Mouse (Mus musculus): ENCODE data around the gene Gpr62. TPM values are rescaled to one million over a fixed set of nuclear protein-coding genes. Genes with fewer than 3 reads are reported as not detected.

The Gpr62 gene
- polyA plus RNA-seq, 1 experiment from 2014 or later, result 0.15 TPM

DNA sequence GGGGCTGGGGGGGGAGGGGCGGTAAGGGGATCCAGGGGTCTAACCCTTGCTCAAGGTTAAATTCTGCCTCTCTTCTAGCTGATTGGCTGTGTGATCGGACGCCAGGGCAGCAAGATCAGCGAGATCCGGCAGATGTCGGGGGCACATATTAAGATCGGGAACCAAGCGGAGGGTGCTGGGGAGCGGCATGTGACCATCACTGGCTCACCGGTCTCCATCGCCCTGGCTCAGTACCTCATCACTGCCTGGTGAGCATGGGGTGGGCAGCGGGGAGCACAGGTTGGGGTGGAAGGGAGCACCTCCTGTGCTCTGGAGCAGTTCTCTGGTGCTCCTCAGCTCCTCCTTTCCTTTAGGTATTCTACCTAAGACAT lies 3.3 kb downstream of the Gpr62 start:
- no peak for TF ChIP-seq CTCF (IDR thresholded peaks at IDR 0.05; ENCODE audit: low read depth)
- no peak overlapping the region for H3K9ac ChIP-seq (ENCODE audit: low read length)
- WGBS, result 92% methylated on average over 12 of the region's 12 CpGs

DNA sequence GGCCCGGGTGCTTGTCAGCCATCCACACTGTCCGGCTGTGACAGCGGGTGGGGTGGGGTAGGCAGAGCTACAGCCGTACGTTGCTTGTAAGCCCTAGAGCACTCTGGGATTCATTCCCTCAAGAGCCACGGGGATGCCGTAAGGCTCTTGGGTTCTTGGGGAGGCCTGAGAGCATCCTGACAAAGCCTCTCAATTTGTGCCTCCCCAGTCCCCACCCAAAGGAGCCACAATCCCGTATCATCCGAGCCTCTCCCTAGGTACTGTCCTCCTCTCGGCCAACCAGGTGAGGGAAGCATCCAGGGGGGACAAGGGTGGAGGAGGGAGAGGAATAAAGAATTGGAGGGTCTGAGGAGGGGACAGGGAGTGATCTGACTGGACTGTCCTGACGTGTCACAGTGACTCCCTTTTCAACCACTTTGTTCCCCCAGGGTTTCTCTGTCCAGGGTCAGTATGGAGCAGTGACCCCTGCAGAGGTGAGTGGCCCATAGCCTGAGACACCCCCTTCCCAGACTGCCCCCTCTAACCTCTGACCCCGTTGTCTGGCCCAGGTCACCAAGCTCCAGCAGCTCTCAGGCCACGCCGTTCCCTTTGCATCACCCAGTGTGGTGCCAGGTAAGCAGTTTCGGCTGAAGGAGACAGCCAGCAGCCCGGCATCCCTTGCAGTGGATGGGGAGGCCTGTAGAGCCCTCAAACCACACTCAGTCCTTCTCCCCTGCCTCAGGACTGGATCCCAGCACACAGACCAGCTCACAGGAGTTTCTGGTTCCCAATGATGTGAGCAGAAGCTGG lies 3.9 kb downstream of the Gpr62 start:
- 88% methylated on average over 16 of the region's 16 CpGs for WGBS
- Histone ChIP-seq H3K9me3 (ENCODE audit: control insufficient read depth, low read length) (no peaks in the 10 kb centered on the region), H3K4me2 (replicated peaks; ENCODE audit: low read depth) (no peak overlapping the region), H3K9ac (ENCODE audit: low read length) (no peak overlapping the region), H3K27ac (replicated peaks) (no peak overlapping the region), H3K4me1 (replicated peaks; ENCODE audit: control insufficient read depth, insufficient read depth) (no peaks in the 10 kb centered on the region), H3K27me3 (ENCODE audit: control insufficient read depth, insufficient read depth, low read length) (peaks cover 2% of the 10 kb centered on the region; the same call in 1 of the 2 replicates), H3K4me3 (ENCODE audit: low read depth, low read length) (no peak overlapping the region), H3K36me3 (ENCODE audit: control insufficient read depth, insufficient read depth, low read length) (no peaks in the 10 kb centered on the region)
- TF ChIP-seq CTCF (IDR thresholded peaks at IDR 0.05; ENCODE audit: low read depth) (no peak), EP300 (optimal IDR thresholded peaks at IDR 0.05) (no peak)
- DNase-seq (ENCODE audit: low spot score) (no peak), ATAC-seq (ENCODE audit: low FRiP score, low TSS enrichment) (no peak)

More for the DNA sequence above, 3.3 kb downstream of the Gpr62 start:
- Histone ChIP-seq H3K4me1 (replicated peaks; ENCODE audit: control insufficient read depth, insufficient read depth) (no peaks in the 10 kb centered on the region), H3K27me3 (ENCODE audit: control insufficient read depth, insufficient read depth, low read length) (peaks cover 2% of the 10 kb centered on the region; the same call in 1 of the 2 replicates), H3K4me2 (replicated peaks; ENCODE audit: low read depth) (no peak overlapping the region), H3K36me3 (ENCODE audit: control insufficient read depth, insufficient read depth, low read length) (no peaks in the 10 kb centered on the region), H3K27ac (replicated peaks) (no peak overlapping the region), H3K9me3 (ENCODE audit: control insufficient read depth, low read length) (no peaks in the 10 kb centered on the region), H3K4me3 (ENCODE audit: low read depth, low read length) (no peak overlapping the region)
- DNase-seq (ENCODE audit: low spot score) (no peak), ATAC-seq (ENCODE audit: low FRiP score, low TSS enrichment) (no peak)

DNA sequence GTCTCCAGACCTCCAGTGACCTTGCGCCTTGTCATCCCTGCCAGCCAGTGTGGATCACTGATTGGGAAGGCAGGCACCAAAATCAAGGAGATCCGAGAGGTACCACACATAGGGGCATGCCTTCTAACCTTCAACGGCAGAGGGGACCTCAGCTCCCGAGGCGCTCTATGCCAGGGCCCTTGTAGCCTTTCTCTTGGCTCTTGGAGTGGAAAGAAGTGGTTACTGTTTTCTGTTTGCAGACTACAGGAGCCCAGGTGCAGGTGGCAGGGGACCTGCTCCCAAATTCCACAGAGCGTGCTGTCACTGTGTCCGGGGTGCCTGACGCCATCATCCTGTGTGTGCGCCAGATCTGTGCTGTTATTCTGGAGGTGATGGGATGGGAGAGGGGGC lies 4.7 kb downstream of the Gpr62 start:
- TF ChIP-seq EP300 (optimal IDR thresholded peaks at IDR 0.05), result no peak
- TF ChIP-seq CTCF (IDR thresholded peaks at IDR 0.05; ENCODE audit: low read depth), result no peak
- Histone ChIP-seq H3K27me3 (ENCODE audit: control insufficient read depth, insufficient read depth, low read length) (peaks cover 2% of the 10 kb centered on the region; the same call in 1 of the 2 replicates), H3K4me1 (replicated peaks; ENCODE audit: control insufficient read depth, insufficient read depth) (0 out of 2 replicates have a peak, but pooled peaks cover 2% of the 10 kb centered on the region), H3K36me3 (ENCODE audit: control insufficient read depth, insufficient read depth, low read length) (no peaks in the 10 kb centered on the region), H3K9ac (ENCODE audit: low read length) (no peak overlapping the region), H3K4me3 (ENCODE audit: low read depth, low read length) (no peak overlapping the region), H3K9me3 (ENCODE audit: control insufficient read depth, low read length) (no peaks in the 10 kb centered on the region), H3K27ac (replicated peaks) (no peak overlapping the region), H3K4me2 (replicated peaks; ENCODE audit: low read depth) (no peak overlapping the region)
- WGBS, result 88% methylated on average over 9 of the region's 9 CpGs
- DNase-seq (ENCODE audit: low spot score) (no peak), ATAC-seq (ENCODE audit: low FRiP score, low TSS enrichment) (no peak)

DNA sequence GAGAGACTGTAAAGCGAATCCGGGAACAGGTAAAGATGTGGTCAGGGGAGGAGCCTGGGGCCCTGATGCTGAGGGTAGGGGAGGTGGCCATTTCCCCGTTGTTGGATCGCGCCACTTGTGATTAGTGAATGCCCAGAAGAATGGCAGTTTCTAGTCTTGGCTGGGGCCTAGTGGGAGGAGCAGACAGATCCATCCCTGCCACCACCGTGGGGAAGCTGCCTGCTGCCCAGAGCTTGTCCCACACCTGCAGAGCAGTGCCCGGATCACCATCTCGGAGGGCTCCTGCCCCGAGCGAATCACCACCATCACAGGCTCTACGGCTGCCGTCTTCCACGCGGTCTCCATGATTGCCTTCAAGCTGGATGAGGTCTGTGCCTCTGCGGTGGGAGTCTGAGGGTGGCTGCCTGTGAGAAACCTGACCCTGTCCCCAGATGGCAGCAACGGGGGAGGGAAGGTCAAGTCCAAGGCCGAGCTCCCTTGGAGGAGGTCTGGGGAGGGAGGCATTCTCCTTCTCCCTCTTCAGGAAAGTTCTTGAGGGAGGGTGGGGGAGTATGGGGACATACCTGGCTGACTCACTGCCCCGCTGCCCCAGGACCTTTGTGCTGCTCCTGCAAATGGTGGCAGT lies 5.2 kb downstream of the Gpr62 start:
- ATAC-seq (ENCODE audit: low FRiP score, low TSS enrichment) (no peak), DNase-seq (ENCODE audit: low spot score) (no peak)
- Histone ChIP-seq H3K4me1 (replicated peaks; ENCODE audit: control insufficient read depth, insufficient read depth) (0 out of 2 replicates have a peak, but pooled peaks cover 2% of the 10 kb centered on the region), H3K9me3 (ENCODE audit: control insufficient read depth, low read length) (no peaks in the 10 kb centered on the region), H3K36me3 (ENCODE audit: control insufficient read depth, insufficient read depth, low read length) (no peaks in the 10 kb centered on the region), H3K4me3 (ENCODE audit: low read depth, low read length) (no peak overlapping the region), H3K27me3 (ENCODE audit: control insufficient read depth, insufficient read depth, low read length) (no peaks in the 10 kb centered on the region), H3K9ac (ENCODE audit: low read length) (no peak overlapping the region), H3K4me2 (replicated peaks; ENCODE audit: low read depth) (no peak overlapping the region), H3K27ac (replicated peaks) (no peak overlapping the region)
- WGBS, result 76% methylated on average over 18 of the region's 18 CpGs
- TF ChIP-seq CTCF (IDR thresholded peaks at IDR 0.05; ENCODE audit: low read depth), result no peak
- no peak for TF ChIP-seq EP300 (optimal IDR thresholded peaks at IDR 0.05)

DNA sequence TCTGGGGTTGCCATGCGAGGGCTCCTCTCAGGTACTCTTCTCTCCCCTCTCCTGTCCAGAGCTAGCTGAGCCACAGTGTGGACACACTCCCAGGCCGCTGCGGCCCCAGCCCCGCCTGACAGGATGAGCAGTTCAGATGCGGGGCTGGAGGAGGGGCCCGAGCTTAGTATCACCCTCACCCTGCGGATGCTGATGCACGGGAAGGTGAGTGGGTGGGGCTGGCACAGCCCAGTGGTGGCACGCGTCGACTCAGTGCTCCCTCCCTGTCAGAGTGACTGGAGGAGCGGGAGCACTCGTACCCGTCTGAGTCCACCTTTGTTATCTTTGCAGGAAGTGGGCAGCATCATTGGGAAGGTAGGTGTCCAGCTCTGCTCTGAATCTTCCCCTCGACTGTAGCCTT lies 5.8 kb downstream of the Gpr62 start:
- no peaks in the 10 kb centered on the region for H3K36me3 ChIP-seq (ENCODE audit: control insufficient read depth, insufficient read depth, low read length)
- no peaks in the 10 kb centered on the region for H3K9me3 ChIP-seq (ENCODE audit: control insufficient read depth, low read length)
- ATAC-seq (ENCODE audit: low FRiP score, low TSS enrichment) (no peak), DNase-seq (ENCODE audit: low spot score) (no peak)
- no peak for TF ChIP-seq EP300 (optimal IDR thresholded peaks at IDR 0.05)
- no peak for TF ChIP-seq CTCF (IDR thresholded peaks at IDR 0.05; ENCODE audit: low read depth)
- H3K4me1 ChIP-seq (replicated peaks; ENCODE audit: control insufficient read depth, insufficient read depth), result peaks cover 4% of the 10 kb centered on the region; the same call in 1 of the 2 replicates
- 81% methylated on average over 15 of the region's 15 CpGs for whole genome bisulfite sequencing
- no peaks in the 10 kb centered on the region for H3K27me3 ChIP-seq (ENCODE audit: control insufficient read depth, insufficient read depth, low read length)
- no peak overlapping the region for H3K9ac ChIP-seq (ENCODE audit: low read length)
- no peak overlapping the region for H3K4me2 ChIP-seq (replicated peaks; ENCODE audit: low read depth)
- H3K4me3 ChIP-seq (ENCODE audit: low read depth, low read length), result no peak overlapping the region
- H3K27ac ChIP-seq (replicated peaks), result no peak overlapping the region

DNA sequence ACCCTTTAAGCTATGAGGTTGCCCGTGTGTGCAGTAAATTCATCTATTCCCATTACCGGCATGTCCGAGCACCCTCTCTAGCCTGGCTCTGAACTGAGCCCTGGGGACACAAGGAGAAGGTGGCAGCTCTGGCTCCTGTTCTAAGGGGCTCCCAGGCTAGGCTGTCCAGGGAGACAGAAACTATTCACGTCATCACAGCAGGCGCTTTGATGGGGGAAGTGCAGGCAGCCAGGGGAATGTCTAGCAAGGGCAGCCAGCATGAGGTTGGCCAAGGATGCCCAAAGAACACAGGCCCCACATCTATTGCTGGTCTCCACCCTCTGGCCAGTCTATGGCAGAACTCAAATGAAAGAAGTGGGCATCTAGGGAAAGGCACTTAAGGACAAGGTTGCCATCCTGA lies 7.8 kb downstream of the Gpr62 start:
- 85% methylated on average over 5 of the region's 5 CpGs for WGBS

More for the DNA sequence above, 7.8 kb downstream of the Gpr62 start:
- Histone ChIP-seq H3K36me3 (ENCODE audit: control insufficient read depth, insufficient read depth, low read length) (no peaks in the 10 kb centered on the region), H3K4me2 (replicated peaks; ENCODE audit: low read depth) (no peak overlapping the region), H3K9me3 (ENCODE audit: control insufficient read depth, low read length) (no peaks in the 10 kb centered on the region), H3K27ac (replicated peaks) (no peak overlapping the region), H3K9ac (ENCODE audit: low read length) (no peak overlapping the region), H3K27me3 (ENCODE audit: control insufficient read depth, insufficient read depth, low read length) (no peaks in the 10 kb centered on the region), H3K4me1 (replicated peaks; ENCODE audit: control insufficient read depth, insufficient read depth) (peaks cover 10% of the 10 kb centered on the region; the same call in 1 of the 2 replicates), H3K4me3 (ENCODE audit: low read depth, low read length) (no peak overlapping the region)
- no peak for DNase-seq (ENCODE audit: low spot score)
- TF ChIP-seq EP300 (optimal IDR thresholded peaks at IDR 0.05) (no peak), CTCF (IDR thresholded peaks at IDR 0.05; ENCODE audit: low read depth) (no peak)
- no peak for ATAC-seq (ENCODE audit: low FRiP score, low TSS enrichment)

Measured in stomach, postnatal 0 days (tissue).